Mouse (Mus musculus) CD4-positive naive resting alpha-beta T cell, adult 76 days (primary cell): ENCODE measurements around the gene Slc25a35. TPM values are rescaled to one million over a fixed set of nuclear protein-coding genes. Genes with fewer than 3 reads are reported as not detected.

Experiments used
- total RNA-seq: library from RNA; stranded (reverse); gene quantifications from one replicate; pipeline ENCODE4 v1.2.4, GENCODE M21; 2023

Slc25a35 gene
- total RNA-seq, result 2.9 TPM

DNA sequence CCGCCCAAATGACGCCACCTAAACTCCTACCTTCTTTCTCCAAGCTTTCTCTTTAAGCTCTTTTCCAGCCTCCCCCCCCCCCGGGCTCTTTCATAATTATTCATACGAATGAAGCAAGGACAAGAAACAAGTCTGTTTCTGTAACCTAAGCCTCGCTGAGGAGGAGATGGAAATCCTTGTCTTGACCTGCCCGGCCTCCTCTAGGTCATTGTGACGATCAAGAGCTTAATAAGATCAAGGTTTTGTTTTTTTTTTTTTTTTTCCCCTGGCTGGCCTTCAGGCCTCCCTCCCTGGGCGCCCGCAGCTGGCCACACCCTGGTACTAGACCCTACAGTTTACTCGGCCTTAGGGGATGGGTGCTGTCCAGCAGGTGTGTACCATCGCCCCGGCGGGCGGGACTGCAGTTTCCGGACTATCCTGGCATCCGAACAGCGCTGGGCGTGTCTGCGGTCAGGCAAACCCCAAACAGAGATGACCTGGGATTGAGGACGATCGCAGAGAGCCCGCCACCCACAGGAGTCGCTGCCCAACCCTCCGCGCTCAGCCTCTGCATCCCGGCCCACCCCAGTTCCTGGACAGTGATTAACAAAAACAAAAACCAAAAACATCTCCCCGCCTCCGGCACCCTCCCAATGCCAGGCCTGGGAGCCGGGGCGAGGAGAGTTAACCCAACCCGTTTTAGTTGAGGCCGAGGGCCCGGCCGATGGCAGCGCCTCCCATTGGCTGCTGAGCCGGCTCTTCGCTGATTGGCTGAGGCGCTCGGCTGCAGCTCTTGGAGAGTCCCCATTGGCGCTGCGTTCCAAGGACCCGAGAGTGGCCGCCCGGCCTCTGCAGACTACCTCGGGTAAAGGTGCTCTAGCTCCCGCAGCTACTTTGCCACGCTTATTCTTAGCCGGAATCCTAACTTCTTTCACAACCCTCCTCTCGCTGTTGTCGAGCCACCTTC, at the start of gene Slc25a35:
TSS of gene Slc25a35 (plus strand) at position 795 of the 946 bp plus-strand sequence.

DNA sequence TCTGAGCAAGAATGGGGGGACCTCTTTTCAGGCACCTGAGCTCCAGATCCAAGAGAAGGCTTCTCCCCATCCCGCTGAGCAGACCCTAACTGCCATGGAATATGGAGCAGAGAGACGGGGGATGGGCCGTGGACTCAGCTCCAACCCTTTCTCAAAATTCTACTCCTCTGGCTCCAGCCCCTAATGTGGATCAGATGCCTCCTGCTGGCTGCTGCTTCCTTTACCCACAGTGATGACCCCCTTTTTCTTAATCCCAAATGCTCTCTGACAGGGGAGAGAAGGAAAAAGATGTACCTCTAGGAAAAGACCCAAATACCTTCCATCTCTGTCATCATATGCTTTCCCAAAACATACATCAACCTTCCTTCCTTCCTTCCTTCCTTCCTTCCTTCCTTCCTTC, 41.0 kb upstream of the Slc25a35 start, which contains the start of gene Odf4:
TSS of gene Odf4 (minus strand) at position 101 of the 400 bp plus-strand sequence.

GRCm38 (mm10) chr11:68957308-68957707, 10.6 kb upstream of the Slc25a35 start, which contains the start of gene Arhgef15:
TSS of gene Arhgef15 (minus strand) at chr11:68957480.

GRCm38 (mm10) chr11:68975085-68975484, 7.2 kb downstream of the Slc25a35 start, which contains the start of gene Rangrf:
TSS of gene Rangrf (minus strand) at chr11:68975185.

GRCm38 (mm10) chr11:69008182-69009121, 40.5 kb downstream of the Slc25a35 start, which contains the start of gene Pfas:
TSS of gene Pfas (minus strand) at chr11:69008460.

GRCm38 (mm10) chr11:69015644-69016441, 47.9 kb downstream of the Slc25a35 start, which contains the start of gene Ctc1:
TSS of gene Ctc1 (plus strand) at chr11:69015911.

Other genes starting within 250 kb of the Slc25a35 start
- 90.2 TPM for gene Ndel1, start 96.3 kb upstream of the Slc25a35 start, total RNA-seq
- not detected for gene Rnf222, start 79.6 kb upstream of the Slc25a35 start, total RNA-seq
- gene Rpl26, start 66.5 kb upstream of the Slc25a35 start, total RNA-seq, result 2,913 TPM
- not detected for gene Odf4, start 41.0 kb upstream of the Slc25a35 start, total RNA-seq
- 0.50 TPM for gene Arhgef15, start 10.7 kb upstream of the Slc25a35 start, total RNA-seq
- 2.8 TPM for gene Rangrf, start 7.1 kb downstream of the Slc25a35 start, total RNA-seq
- gene Pfas, start 40.3 kb downstream of the Slc25a35 start, total RNA-seq, result 20.6 TPM
- gene Ctc1, start 47.8 kb downstream of the Slc25a35 start, total RNA-seq, result 19.9 TPM
- gene Aurkb, start 77.5 kb downstream of the Slc25a35 start, total RNA-seq, result 1.5 TPM
- gene Borcs6, start 91.6 kb downstream of the Slc25a35 start, total RNA-seq, result 9.1 TPM
- not detected for gene Tmem107, start 102.7 kb downstream of the Slc25a35 start, total RNA-seq
- gene Vamp2, start 120.4 kb downstream of the Slc25a35 start, total RNA-seq, result 260 TPM
- gene Per1, start 127.1 kb downstream of the Slc25a35 start, total RNA-seq, result 696 TPM
- gene Hes7, start 152.3 kb downstream of the Slc25a35 start, total RNA-seq, result not detected
- gene 9130213A22Rik, start 154.5 kb downstream of the Slc25a35 start, total RNA-seq, result not detected
- gene Aloxe3, start 157.8 kb downstream of the Slc25a35 start, total RNA-seq, result 1.6 TPM
- not detected for gene Alox12b, start 188.9 kb downstream of the Slc25a35 start, total RNA-seq
- 1.1 TPM for gene Alox8, start 229.7 kb downstream of the Slc25a35 start, total RNA-seq